Comparison of ENCODE assay signal across 15 mouse cellular contexts in the genomic region with DNA sequence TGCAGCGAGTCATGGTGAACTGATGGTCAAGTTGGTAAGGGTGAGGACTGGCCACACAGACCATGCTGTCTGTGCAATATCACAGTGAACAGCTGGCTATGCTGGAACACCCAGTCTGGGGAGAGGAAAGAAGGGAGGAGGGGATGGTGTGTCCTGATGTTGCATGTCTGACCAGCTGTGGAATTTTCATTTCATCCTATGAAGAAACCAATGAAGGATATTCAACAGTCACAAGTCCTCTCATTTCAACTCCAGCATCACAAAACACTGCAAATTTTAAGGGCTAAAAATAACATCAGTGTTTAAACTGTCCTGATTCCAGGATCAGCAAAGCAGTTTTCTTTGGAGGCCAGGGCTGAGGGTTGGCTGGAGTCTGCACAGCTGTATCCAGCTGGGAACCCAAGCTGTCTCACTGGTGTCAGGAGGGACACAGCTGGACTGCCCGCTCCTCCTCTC.
A peak's percentile ranks its signal among the peaks of the same experiment; 100 is the strongest.
DNase-seq lines count a peak whose midpoint lies in the region; ATAC-seq lines count a peak whose summit lies in the region.
"Had no signal": no experiment of that assay in that cellular context is flagged by ENCODE, and none has a peak within 500 bp of the region (broad histone marks: within the 10 kb centered on the region; RNA-seq: fewer than 3 reads in every experiment).

No protein-coding gene starts in this region.

- 65% methylated on average over 2 of the region's 2 CpGs for WGBS in heart, embryonic 15.5 days
- WGBS in midbrain, embryonic 15.5 days = 93% methylated on average over 2 of the region's 2 CpGs

- H3K9me3 ChIP-seq in heart, embryonic 15.5 days (replicated peaks) = no peaks in the 10 kb centered on the region
- no peaks in the 10 kb centered on the region for H3K9me3 ChIP-seq in midbrain, embryonic 15.5 days
- H3K9me3 ChIP-seq: G1E; neural tube, embryonic 13.5 days had no signal

- DNase-seq in adrenal gland, postnatal 10 days = peak; percentile 13
- DNase-seq in adrenal gland, postnatal 4 days (ENCODE audit: low spot score in 2 of 2) = no peak
- peak; percentile 59 for DNase-seq in kidney, adult 9 months
- peak; percentile 71 for DNase-seq in lung, postnatal 25 days (ENCODE audit: low spot score)
- DNase-seq in left cerebral cortex, adult 18-20 months (ENCODE audit: low spot score in 2 of 2) = no peak
- DNase-seq: adrenal gland, postnatal 14 days; cerebellum, adult 9-11 months; right cerebral cortex, postnatal 4 days had no signal

- ATAC-seq in heart, embryonic 15.5 days (replicated peaks; ENCODE audit: insufficient number of reproducible peaks, insufficient read depth, low FRiP score, low read depth) = 0 out of 2 replicates have a peak, but pooled peaks have one; percentile 55
- ATAC-seq in erythroid progenitor cell, adult 5-6 weeks (replicated peaks; ENCODE audit: low FRiP score, poor library complexity, severe bottlenecking) = no peak
- no peak for ATAC-seq in midbrain, embryonic 15.5 days (replicated peaks)

- no peak overlapping the region for H3K4me2 ChIP-seq in heart, embryonic 15.5 days
- no peak overlapping the region for H3K4me2 ChIP-seq in midbrain, embryonic 15.5 days
- H3K4me2 ChIP-seq: neural tube, embryonic 13.5 days had no signal

- no peak overlapping the region for H3K4me3 ChIP-seq in heart, embryonic 15.5 days
- H3K4me3 ChIP-seq in midbrain, embryonic 15.5 days = no peak overlapping the region
- H3K4me3 ChIP-seq: erythroblast, embryonic 14.5 days; neural tube, embryonic 13.5 days had no signal

- H3K27ac ChIP-seq in heart, embryonic 15.5 days = peak overlapping the region; percentile 38
- H3K27ac ChIP-seq in midbrain, embryonic 15.5 days = no peak overlapping the region
- H3K27ac ChIP-seq: macrophage; neural tube, embryonic 13.5 days had no signal

- H3K4me1 ChIP-seq in heart, embryonic 15.5 days (replicated peaks) = no peaks in the 10 kb centered on the region; the same call in 1 of the 2 replicates
- H3K4me1 ChIP-seq in midbrain, embryonic 15.5 days = no peaks in the 10 kb centered on the region
- H3K4me1 ChIP-seq: neural tube, embryonic 13.5 days had no signal

- H3K9ac ChIP-seq in heart, embryonic 15.5 days = no peak overlapping the region
- no peak overlapping the region for H3K9ac ChIP-seq in midbrain, embryonic 15.5 days
- H3K9ac ChIP-seq: neural tube, embryonic 13.5 days had no signal

- no peaks in the 10 kb centered on the region for H3K27me3 ChIP-seq in heart, embryonic 15.5 days
- H3K27me3 ChIP-seq in midbrain, embryonic 15.5 days (replicated peaks) = no peaks in the 10 kb centered on the region
- H3K27me3 ChIP-seq: neural tube, embryonic 13.5 days had no signal

- no peaks in the 10 kb centered on the region for H3K36me3 ChIP-seq in heart, embryonic 15.5 days
- no peaks in the 10 kb centered on the region for H3K36me3 ChIP-seq in midbrain, embryonic 15.5 days (replicated peaks)
- H3K36me3 ChIP-seq: G1E; neural tube, embryonic 13.5 days had no signal

Comparison
In these comparisons a context has a peak if more than half of its experiments do, and no peak if none do; other contexts are left out.
1. DNase-seq: peak in adrenal gland, postnatal 10 days (single experiment), kidney, adult 9 months (single experiment) and lung, postnatal 25 days (single experiment); none in adrenal gland, postnatal 4 days (0 of 2) and left cerebral cortex, adult 18-20 months (0 of 2).